Mouse (Mus musculus): ENCODE data around the gene Nhlrc2.

DNA sequence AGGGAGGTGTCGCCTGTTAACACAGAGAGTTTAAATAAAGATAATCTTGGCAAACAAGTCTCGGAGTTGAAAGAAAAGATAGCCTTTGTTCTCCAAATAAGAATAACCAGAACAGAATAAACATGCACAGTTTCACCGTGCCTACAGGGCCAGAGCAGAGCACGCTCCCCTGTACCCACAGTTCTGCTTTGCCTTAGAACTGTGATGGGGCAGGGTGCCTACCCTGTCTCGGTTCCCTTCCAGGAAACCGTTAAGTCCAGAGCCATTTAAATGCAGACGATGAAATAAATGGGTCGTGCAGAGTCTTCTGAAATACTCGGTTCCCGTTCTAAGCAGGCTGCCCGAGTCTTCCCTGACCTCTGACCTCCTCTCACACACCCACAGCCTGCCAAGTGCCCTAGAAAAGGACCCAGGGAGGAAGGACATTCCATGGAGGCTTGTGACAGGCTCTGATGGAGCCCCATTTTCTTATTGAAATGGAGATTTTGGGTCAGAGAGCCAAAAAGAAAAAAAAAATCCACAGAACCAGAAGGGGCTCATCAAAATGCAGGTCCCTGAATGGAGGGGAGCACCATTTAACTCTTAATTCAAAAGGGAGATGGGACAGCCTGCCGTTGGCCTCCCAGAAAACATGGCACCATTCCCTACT is 89.1 kb downstream of the Nhlrc2 start:
- TF ChIP-seq CTCF (IDR thresholded peaks at IDR 0.05; ENCODE audit: low read depth, low read length): no peak
- no peak for TF ChIP-seq EP300 (IDR thresholded peaks at IDR 0.05; ENCODE audit: insufficient read depth, low read depth, low read length)
- no peak for TF ChIP-seq POLR2A (IDR thresholded peaks at IDR 0.05; ENCODE audit: insufficient read depth, low read length)

Measured in ES-Bruce4 (cell line).